Mouse (Mus musculus) erythroblast, embryonic 14.5 days (primary cell): ENCODE data around the gene Hoxa9. TPM values are rescaled to one million over a fixed set of nuclear protein-coding genes. Genes with fewer than 3 reads are reported as not detected.

Experiments
- H3K27me3 ChIP-seq: 2 replicates; pipeline ENCODE4 v1.6.1; 2012; ENCODE audit warnings: inconsistent platforms; ENCODE audit not compliant: control insufficient read depth
- H3K36me3 ChIP-seq: 2 replicates; pipeline ENCODE4 v1.6.1; 2012; ENCODE audit warnings: mild to moderate bottlenecking, inconsistent platforms; ENCODE audit not compliant: control insufficient read depth
- H3K4me1 ChIP-seq: 2 replicates; pipeline ENCODE4 v1.6.1; 2012; ENCODE audit warnings: inconsistent platforms; ENCODE audit not compliant: control insufficient read depth
- H3K4me3 ChIP-seq: replicated peaks from 2 replicates; pipeline ENCODE3; 2012; ENCODE audit warnings: moderate library complexity, mild to moderate bottlenecking, inconsistent platforms
- H3K9me3 ChIP-seq: 2 replicates; pipeline ENCODE4 v1.6.1; 2012; ENCODE audit warnings: low read length, inconsistent platforms, mixed read lengths; ENCODE audit not compliant: control insufficient read depth
- GATA1 ChIP-seq: IDR thresholded peaks from 2 replicates; pipeline ENCODE4 v1.6.1; 2012; ENCODE audit warnings: low read length, inconsistent platforms, mixed read lengths
- TAL1 ChIP-seq: IDR thresholded peaks from 3 replicates; pipeline ENCODE4 v1.6.1; 2012; ENCODE audit warnings: low read length, inconsistent platforms, mixed read lengths
- polyA plus RNA-seq: library from polyadenylated mRNA; stranded (reverse); fragments of >175 nt; gene quantifications from 2 replicates; pipeline ENCODE4 v1.2.3, GENCODE M21; 2012

The Hoxa9 gene
- polyA plus RNA-seq, 1 experiment, result not detected

GRCm38 (mm10) chr6:52183311-52184080 is 47.4 kb downstream of the Hoxa9 start:
- Histone ChIP-seq H3K9me3 (no peaks in the 10 kb centered on the region), H3K36me3 (no peaks in the 10 kb centered on the region), H3K27me3 (peaks cover 87% of the 10 kb centered on the region), H3K4me3 (no peak overlapping the region), H3K4me1 (no peaks in the 10 kb centered on the region)
- TF ChIP-seq TAL1, result no peak
- TF ChIP-seq GATA1, result no peak

DNA sequence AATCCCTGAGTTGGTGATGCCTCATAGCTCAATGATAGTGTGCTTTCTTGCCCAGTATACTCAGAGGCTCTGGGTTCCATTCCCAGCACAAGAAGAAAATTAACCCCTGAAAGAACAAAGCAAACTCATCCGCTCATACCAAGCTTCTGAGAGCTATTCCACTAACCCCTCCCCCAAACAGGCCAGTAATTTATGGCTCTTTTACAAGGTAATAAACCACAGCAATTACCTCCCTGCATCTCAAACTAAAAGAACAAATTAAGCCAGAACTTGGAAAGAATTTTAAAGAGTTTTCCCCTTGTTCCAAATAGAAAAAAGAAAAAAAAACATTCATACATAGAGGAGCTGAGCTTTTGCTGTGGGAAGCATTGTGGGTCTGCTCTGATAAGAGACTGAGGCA is 48.1 kb downstream of the Hoxa9 start:
- Histone ChIP-seq H3K4me3 (no peak overlapping the region), H3K9me3 (no peaks in the 10 kb centered on the region), H3K27me3 (peaks cover 87% of the 10 kb centered on the region), H3K36me3 (no peaks in the 10 kb centered on the region), H3K4me1 (no peaks in the 10 kb centered on the region)
- TF ChIP-seq GATA1, result no peak
- no peak for TF ChIP-seq TAL1

GRCm38 (mm10) chr6:52182030-52182429 is 48.9 kb downstream of the Hoxa9 start:
- peaks cover 87% of the 10 kb centered on the region for H3K27me3 ChIP-seq
- TF ChIP-seq GATA1, result no peak
- no peak for TF ChIP-seq TAL1
- H3K36me3 ChIP-seq, result no peaks in the 10 kb centered on the region
- no peaks in the 10 kb centered on the region for H3K4me1 ChIP-seq
- H3K4me3 ChIP-seq, result no peak overlapping the region
- H3K9me3 ChIP-seq, result peaks cover 2% of the 10 kb centered on the region; the same call in 1 of the 2 replicates

DNA sequence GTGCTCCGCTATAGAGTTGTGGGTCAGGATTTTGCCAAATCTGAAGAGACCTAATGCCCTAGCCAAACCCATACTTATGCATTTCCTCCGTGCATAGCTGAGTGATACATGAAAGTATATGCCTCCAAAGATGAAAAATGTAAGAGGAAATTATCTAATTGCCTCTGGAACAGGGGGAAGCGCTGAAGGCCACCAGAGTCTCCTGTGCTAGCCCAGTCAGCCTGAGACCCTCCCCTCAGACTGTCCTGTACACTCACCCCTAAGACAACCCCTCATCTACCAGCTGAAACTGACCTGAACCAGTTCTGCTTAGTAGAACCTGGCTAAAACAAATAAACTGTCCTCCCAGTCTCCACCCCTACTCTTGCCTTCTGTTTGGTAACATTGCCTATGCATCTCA is 50.2 kb downstream of the Hoxa9 start:
- TF ChIP-seq TAL1, result no peak
- TF ChIP-seq GATA1, result no peak
- Histone ChIP-seq H3K9me3 (peaks cover 2% of the 10 kb centered on the region; the same call in 1 of the 2 replicates), H3K4me3 (no peak overlapping the region), H3K4me1 (no peaks in the 10 kb centered on the region), H3K27me3 (peaks cover 87% of the 10 kb centered on the region), H3K36me3 (no peaks in the 10 kb centered on the region)

GRCm38 (mm10) chr6:52180213-52180710 is 50.6 kb downstream of the Hoxa9 start:
- no peaks in the 10 kb centered on the region for H3K4me1 ChIP-seq
- TF ChIP-seq TAL1 (no peak), GATA1 (no peak)
- no peaks in the 10 kb centered on the region for H3K36me3 ChIP-seq
- no peak overlapping the region for H3K4me3 ChIP-seq
- H3K9me3 ChIP-seq, result peaks cover 2% of the 10 kb centered on the region; the same call in 1 of the 2 replicates
- H3K27me3 ChIP-seq, result peaks cover 87% of the 10 kb centered on the region

- Histone ChIP-seq H3K27me3 (peaks cover 87% of the 10 kb centered on the region), H3K4me3 (no peak overlapping the region), H3K9me3 (peaks cover 2% of the 10 kb centered on the region; the same call in 1 of the 2 replicates), H3K4me1 (no peaks in the 10 kb centered on the region), H3K36me3 (no peaks in the 10 kb centered on the region)
- TF ChIP-seq TAL1 (no peak), GATA1 (no peak)
Measured at GRCm38 (mm10) chr6:52179690-52180089, 51.2 kb downstream of the Hoxa9 start.

GRCm38 (mm10) chr6:52178918-52179665 is 51.8 kb downstream of the Hoxa9 start:
- H3K4me3 ChIP-seq, result no peak overlapping the region
- peaks cover 87% of the 10 kb centered on the region for H3K27me3 ChIP-seq
- H3K4me1 ChIP-seq, result no peaks in the 10 kb centered on the region
- TF ChIP-seq GATA1 (no peak), TAL1 (no peak)
- H3K36me3 ChIP-seq, result no peaks in the 10 kb centered on the region
- peaks cover 2% of the 10 kb centered on the region; the same call in 1 of the 2 replicates for H3K9me3 ChIP-seq

- no peak for TF ChIP-seq TAL1
- TF ChIP-seq GATA1, result no peak
- no peaks in the 10 kb centered on the region for H3K4me1 ChIP-seq
- peaks cover 91% of the 10 kb centered on the region for H3K27me3 ChIP-seq
- no peaks in the 10 kb centered on the region for H3K36me3 ChIP-seq
- H3K4me3 ChIP-seq, result no peak overlapping the region
- peaks cover 2% of the 10 kb centered on the region; the same call in 1 of the 2 replicates for H3K9me3 ChIP-seq
Measured at GRCm38 (mm10) chr6:52177806-52178205, 53.1 kb downstream of the Hoxa9 start.

DNA sequence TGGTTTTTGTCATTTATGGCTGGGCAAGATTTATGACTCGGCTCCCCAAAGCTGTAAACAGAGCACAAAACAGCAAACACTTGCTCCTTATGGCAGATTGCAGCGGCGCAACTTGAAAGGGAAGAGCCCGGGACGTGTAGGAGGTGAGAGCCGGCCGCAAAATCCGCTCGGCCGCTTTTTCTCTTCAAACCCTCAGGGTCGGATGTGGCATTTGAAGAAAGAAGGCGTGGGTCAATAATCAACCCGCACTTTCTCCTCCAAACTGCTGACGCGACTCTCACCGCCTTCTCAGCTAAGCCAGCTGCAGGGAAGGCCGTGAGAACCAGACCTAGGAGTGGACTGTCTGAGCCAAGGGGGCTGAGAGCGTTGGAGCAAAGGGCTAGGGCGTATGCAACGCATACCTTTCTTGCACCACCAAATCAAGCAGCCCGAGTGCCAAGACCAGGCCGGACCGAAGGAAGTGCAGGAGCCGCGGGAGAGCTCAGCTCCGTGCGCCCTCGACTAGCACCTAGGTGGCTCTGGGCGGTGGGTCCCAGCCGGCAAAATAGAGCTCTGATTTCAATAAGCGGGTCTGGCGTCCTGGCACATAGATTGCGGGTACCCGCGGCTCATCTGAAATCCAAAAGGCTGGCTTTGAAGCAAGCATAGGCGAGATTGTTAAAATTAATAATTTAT is 53.7 kb downstream of the Hoxa9 start, which contains the start of gene 5730596B20Rik:
TSS of gene 5730596B20Rik (plus strand) at position 438 of the 675 bp plus-strand sequence.
- Histone ChIP-seq H3K4me1 (no peaks in the 10 kb centered on the region), H3K9me3 (peaks cover 2% of the 10 kb centered on the region; the same call in 1 of the 2 replicates), H3K4me3 (no peak within 1 kb of the TSS), H3K36me3 (no peaks in the 10 kb centered on the region), H3K27me3 (peaks cover 97% of the 10 kb centered on the region)
- TF ChIP-seq TAL1, result no peak
- no peak for TF ChIP-seq GATA1
